Mouse (Mus musculus) lung, postnatal 0 days (tissue): Measurements from ENCODE around the gene Gm45713. TPM values are rescaled to one million over a fixed set of nuclear protein-coding genes. Genes with fewer than 3 reads are reported as not detected.
"Not testable (repeated sequence)": the region's sequence is repeated elsewhere in the genome, so short reads cannot be mapped to it uniquely, and the experiment has no call there.

ENCODE experiments used
- ATAC-seq: fragments of 200-750 bp; cut with Nextera tagmentation; 2 replicates; pipeline ENCODE4 v1.8.0; 2017; ENCODE audit warnings: moderate library complexity
- DNase-seq: peaks from one replicate; pipeline ENCODE4 v3.0.0-alpha.2; 2016; ENCODE audit warnings: low spot score
- H3K27ac ChIP-seq: fragments of 300-500 bp; sonication (generic); 2 replicates; pipeline ENCODE4 v1.5.1; 2014; ENCODE audit warnings: antibody characterized with exemption, mild to moderate bottlenecking, low read length, mixed read lengths
- H3K27me3 ChIP-seq: fragments of 300-500 bp; sonication (generic); replicated peaks from 2 replicates; pipeline ENCODE4 v1.6.1; 2014; ENCODE audit warnings: low read length, mixed read lengths; ENCODE audit not compliant: insufficient read depth
- H3K36me3 ChIP-seq: fragments of 300-500 bp; sonication (generic); 2 replicates; pipeline ENCODE4 v1.6.1; 2014; ENCODE audit warnings: low read length, mixed read lengths; ENCODE audit not compliant: insufficient read depth
- H3K4me1 ChIP-seq: fragments of 300-500 bp; sonication (generic); 2 replicates; pipeline ENCODE4 v1.6.1; 2014; ENCODE audit warnings: antibody characterized with exemption, low read depth, low read length, mixed read lengths; ENCODE audit not compliant: insufficient read depth
- H3K4me2 ChIP-seq: fragments of 300-500 bp; sonication (generic); replicated peaks from 2 replicates; pipeline ENCODE4 v1.6.1; 2014; ENCODE audit warnings: low read depth, mild to moderate bottlenecking, low read length, moderate library complexity, mixed read lengths
- H3K4me3 ChIP-seq: fragments of 300-500 bp; sonication (generic); 2 replicates; pipeline ENCODE4 v1.5.1; 2014; ENCODE audit warnings: low read depth, low read length
- H3K9ac ChIP-seq: fragments of 300-500 bp; sonication (generic); replicated peaks from 2 replicates; pipeline ENCODE4 v1.6.1; 2014; ENCODE audit warnings: low read depth, mild to moderate bottlenecking
- H3K9me3 ChIP-seq: fragments of 300-500 bp; sonication (generic); 2 replicates; pipeline ENCODE4 v1.6.1; 2016; ENCODE audit warnings: low read length, mixed read lengths
- CTCF ChIP-seq: IDR thresholded peaks from 2 replicates; pipeline ENCODE4 v1.5.1; 2016; ENCODE audit warnings: antibody characterized with exemption, mild to moderate bottlenecking
- EP300 ChIP-seq: IDR thresholded peaks from 2 replicates; pipeline ENCODE4 v1.6.1; 2016; ENCODE audit warnings: antibody characterized with exemption, mild to moderate bottlenecking, control low read depth
- WGBS: fragments of 180-500 bp; shearing (Covaris S2); extraction: QIAGEN DNeasy Blood & Tissue Kit; methylation state at CpG from one replicate; pipeline ENCODE4 v1.1.7; 2014; 5-methylcytosine and 5-hydroxymethylcytosine counted together
- polyA plus RNA-seq: library from polyadenylated mRNA; unstranded; fragments of >200 nt; fragmentation: Nextera tagmentation; extraction: Ambion mirVana; gene quantifications from 2 replicates; pipeline ENCODE4 v1.2.1, GENCODE M21; 2015

Gm45713 gene
- polyA plus RNA-seq, 1 experiment from 2014 or later = 0.62 TPM

- H3K27ac ChIP-seq = no peak overlapping the region
- H3K4me3 ChIP-seq = no peak overlapping the region
- no peaks in the 10 kb centered on the region for H3K9me3 ChIP-seq
- 67% methylated on average over 2 of the region's 2 CpGs for WGBS
- H3K4me2 ChIP-seq = no peak overlapping the region
- no peak for DNase-seq
- no peak overlapping the region for H3K9ac ChIP-seq
- TF ChIP-seq CTCF (no peak), EP300 (no peak)
- no peaks in the 10 kb centered on the region for H3K4me1 ChIP-seq
- ATAC-seq = no peak
- no peaks in the 10 kb centered on the region for H3K27me3 ChIP-seq
- no peaks in the 10 kb centered on the region for H3K36me3 ChIP-seq
Measured at GRCm38 (mm10) chr7:45113476-45113875, 22.6 kb downstream of the Gm45713 start.

GRCm38 (mm10) chr7:45112529-45112928, 23.5 kb downstream of the Gm45713 start:
- WGBS = 42% methylated on average over 3 of the region's 3 CpGs
- H3K4me2 ChIP-seq = no peak overlapping the region

GRCm38 (mm10) chr7:45111940-45112339, 24.1 kb downstream of the Gm45713 start:
- no peaks in the 10 kb centered on the region for H3K27me3 ChIP-seq
- H3K27ac ChIP-seq = no peak overlapping the region
- no peak for ATAC-seq
- no peak overlapping the region for H3K4me3 ChIP-seq
- no peak overlapping the region for H3K4me2 ChIP-seq
- no peak for DNase-seq
- TF ChIP-seq CTCF (no peak), EP300 (no peak)
- no peak overlapping the region for H3K9ac ChIP-seq
- WGBS = 38% methylated on average over 2 of the region's 2 CpGs
- H3K36me3 ChIP-seq = no peaks in the 10 kb centered on the region
- no peaks in the 10 kb centered on the region for H3K4me1 ChIP-seq
- H3K9me3 ChIP-seq = no peaks in the 10 kb centered on the region

More at GRCm38 (mm10) chr7:45112529-45112928, 23.5 kb downstream of the Gm45713 start:
- Histone ChIP-seq H3K4me1 (no peaks in the 10 kb centered on the region), H3K9me3 (no peaks in the 10 kb centered on the region), H3K4me3 (no peak overlapping the region), H3K9ac (no peak overlapping the region), H3K36me3 (no peaks in the 10 kb centered on the region), H3K27me3 (no peaks in the 10 kb centered on the region), H3K27ac (no peak overlapping the region)
- DNase-seq = no peak
- no peak for ATAC-seq
- no peak for TF ChIP-seq CTCF

- not testable (repeated sequence) for H3K9me3 ChIP-seq, H3K4me3 ChIP-seq, H3K4me1 ChIP-seq, H3K9ac ChIP-seq, H3K27ac ChIP-seq, DNase-seq, H3K27me3 ChIP-seq, H3K4me2 ChIP-seq, ATAC-seq, H3K36me3 ChIP-seq
- 83% methylated on average over 4 of the region's 4 CpGs for WGBS
Measured at GRCm38 (mm10) chr7:45110089-45110488, 25.9 kb downstream of the Gm45713 start.

GRCm38 (mm10) chr7:45107052-45107645, 28.9 kb downstream of the Gm45713 start:
- TF ChIP-seq EP300 (no peak), CTCF (no peak)
- Histone ChIP-seq H3K27ac (no peak overlapping the region), H3K9ac (no peak overlapping the region), H3K4me1 (peaks cover 4% of the 10 kb centered on the region; the same call in 1 of the 2 replicates), H3K4me2 (no peak overlapping the region), H3K27me3 (no peaks in the 10 kb centered on the region), H3K9me3 (no peaks in the 10 kb centered on the region), H3K4me3 (no peak overlapping the region), H3K36me3 (no peaks in the 10 kb centered on the region)
- ATAC-seq (no peak), DNase-seq (no peak)
- WGBS = 57% methylated on average over 5 of the region's 5 CpGs

GRCm38 (mm10) chr7:45106441-45106840, 29.6 kb downstream of the Gm45713 start:
- no peak overlapping the region for H3K4me2 ChIP-seq
- H3K27me3 ChIP-seq = no peaks in the 10 kb centered on the region
- no peaks in the 10 kb centered on the region for H3K9me3 ChIP-seq
- no peak overlapping the region for H3K9ac ChIP-seq
- ATAC-seq = no peak
- H3K4me1 ChIP-seq = peaks cover 4% of the 10 kb centered on the region; the same call in 1 of the 2 replicates
- H3K4me3 ChIP-seq = no peak overlapping the region
- H3K36me3 ChIP-seq = no peaks in the 10 kb centered on the region
- DNase-seq = no peak
- H3K27ac ChIP-seq = no peak overlapping the region
- WGBS = 60% methylated on average over 6 of the region's 6 CpGs
- TF ChIP-seq EP300 (no peak), CTCF (no peak)

- WGBS = 71% methylated on average over 8 of the region's 8 CpGs
- TF ChIP-seq EP300 (no peak), CTCF (no peak)
Measured at GRCm38 (mm10) chr7:45105491-45105890, 30.5 kb downstream of the Gm45713 start.

More at GRCm38 (mm10) chr7:45105491-45105890, 30.5 kb downstream of the Gm45713 start:
- no peak overlapping the region for H3K4me2 ChIP-seq
- ATAC-seq = no peak
- no peak for DNase-seq
- peaks cover 4% of the 10 kb centered on the region; the same call in 1 of the 2 replicates for H3K4me1 ChIP-seq
- no peaks in the 10 kb centered on the region for H3K36me3 ChIP-seq
- no peaks in the 10 kb centered on the region for H3K27me3 ChIP-seq
- no peak overlapping the region for H3K4me3 ChIP-seq
- H3K9me3 ChIP-seq = no peaks in the 10 kb centered on the region
- no peak overlapping the region for H3K27ac ChIP-seq
- H3K9ac ChIP-seq = no peak overlapping the region
